Mouse (Mus musculus) adrenal gland, postnatal 36 days (tissue): ENCODE measurements around the gene Etv3. TPM values are rescaled to one million over a fixed set of nuclear protein-coding genes. Genes with fewer than 3 reads are reported as not detected.
"Not testable (repeated sequence)": the region's sequence is repeated elsewhere in the genome, so short reads cannot be mapped to it uniquely, and the experiment has no call there.

ENCODE experiments used
- DNase-seq, 2 experiments: peaks; one replicate each; pipeline ENCODE4 v3.0.0; 2021; ENCODE audit warnings: mixed read lengths in 1 of 2
- long read RNA-seq, 2 experiments: library from polyadenylated mRNA; stranded (forward); transcript quantifications; one replicate each; pipeline ENCODE4 v2.0.0; 2021; ENCODE audit warnings: borderline sequencing depth in 2 of 2
- total RNA-seq, 2 experiments: library from RNA; stranded (reverse); gene quantifications; 2 replicates each; pipeline ENCODE4 v1.2.3; 2021

Etv3 gene
- 10 to 100 TPM; 22.0 to 24.7 TPM for total RNA-seq
- long read RNA-seq, experiment 1, partial matches to known transcripts, result 1 of 4 reads
- long read RNA-seq, experiment 1, other reads (novel, unspliced or antisense), result 3 of 4 reads
- long read RNA-seq, experiment 2, full-length matches to known transcripts, result 1 of 3 reads
- long read RNA-seq, experiment 2, partial matches to known transcripts, result 0 of 3 reads
- long read RNA-seq, experiment 2, other reads (novel, unspliced or antisense), result 2 of 3 reads

DNA sequence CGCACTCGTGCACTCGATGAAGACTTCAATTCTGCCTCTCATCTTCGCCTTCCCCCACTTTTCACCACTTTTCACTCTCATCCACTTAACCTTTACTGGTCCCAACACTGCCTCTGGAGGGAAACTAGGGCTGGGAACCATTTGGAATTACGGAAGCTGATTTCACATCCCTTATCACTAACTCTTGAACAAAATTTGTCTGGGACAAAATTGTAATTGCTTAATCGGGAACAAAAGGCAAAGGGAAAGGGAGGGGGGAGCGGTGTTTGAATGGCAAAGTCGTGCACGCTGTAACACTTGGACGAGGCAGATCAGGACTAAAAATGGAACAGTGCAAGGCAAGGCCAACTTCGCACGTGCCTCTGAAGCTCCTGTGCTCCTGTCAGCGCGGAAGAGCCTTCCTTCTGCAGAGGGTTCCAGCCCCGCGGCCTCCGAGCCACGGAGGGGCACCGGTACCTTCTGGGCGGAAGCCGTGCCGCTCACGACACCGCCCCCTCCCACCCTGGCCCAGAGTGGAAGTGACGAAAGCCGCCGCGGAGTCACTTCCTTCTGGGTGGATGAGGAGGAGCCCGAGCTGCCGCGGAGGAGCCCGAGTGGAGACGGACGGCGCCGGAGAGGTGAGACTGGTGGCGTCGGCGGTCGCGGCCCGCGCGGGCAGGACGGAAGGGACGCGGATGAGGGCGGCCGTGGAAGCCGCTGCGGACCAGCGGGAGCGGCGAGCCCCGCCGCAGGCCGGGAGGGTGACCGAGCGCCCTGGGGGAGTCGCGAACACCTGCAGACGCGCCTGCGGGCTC, at the start of gene Etv3:
Gene Etv3 (plus strand): TSS at position 365 of the 794 bp plus-strand sequence.
- peak; percentile 93 to 95 for DNase-seq

GRCm38 (mm10) chr3:87477948-87478347, 47.3 kb upstream of the Etv3 start:
- DNase-seq, result not testable (repeated sequence)

DNA sequence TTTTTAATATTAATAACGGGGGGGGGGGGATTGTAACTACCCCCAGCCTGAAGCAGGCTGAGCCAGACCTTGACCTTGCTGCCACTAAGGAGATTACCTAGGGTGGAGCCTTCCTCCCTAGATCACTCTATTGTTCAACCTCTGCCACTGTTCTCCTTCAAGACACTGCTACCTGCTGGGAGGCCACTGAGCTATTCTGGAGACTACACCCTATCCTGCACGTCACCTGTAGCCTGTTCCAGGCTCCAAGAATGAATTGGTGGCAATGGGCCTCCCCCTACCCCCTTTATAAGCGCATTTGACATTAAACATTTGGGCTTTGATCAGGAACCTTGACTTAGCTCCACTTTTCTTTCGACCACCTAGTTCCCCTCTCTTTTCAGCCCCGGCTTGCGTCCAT, 46.6 kb upstream of the Etv3 start:
- DNase-seq, result not testable (repeated sequence)

DNA sequence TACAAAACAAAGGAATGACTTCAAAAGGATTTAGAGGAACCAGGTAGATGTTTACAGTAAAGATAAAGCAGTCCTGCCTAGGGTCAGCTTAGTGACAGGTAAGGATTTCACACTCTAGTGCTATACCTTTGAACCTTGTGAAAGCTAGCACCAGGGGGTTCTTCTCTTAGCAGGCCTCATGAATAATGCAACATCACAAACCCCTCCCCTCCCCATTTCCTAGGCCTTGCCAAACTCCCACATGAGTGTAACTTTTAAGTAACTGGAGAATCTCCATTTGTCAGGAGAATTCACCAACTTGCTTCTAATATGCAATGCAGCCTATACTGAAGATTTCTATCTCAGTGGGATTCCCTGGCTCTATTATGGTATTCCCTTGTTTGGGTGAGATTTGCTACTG, 46.0 kb upstream of the Etv3 start:
- DNase-seq, result not testable (repeated sequence)

GRCm38 (mm10) chr3:87487392-87487791, 37.8 kb upstream of the Etv3 start:
- no peak for DNase-seq

DNA sequence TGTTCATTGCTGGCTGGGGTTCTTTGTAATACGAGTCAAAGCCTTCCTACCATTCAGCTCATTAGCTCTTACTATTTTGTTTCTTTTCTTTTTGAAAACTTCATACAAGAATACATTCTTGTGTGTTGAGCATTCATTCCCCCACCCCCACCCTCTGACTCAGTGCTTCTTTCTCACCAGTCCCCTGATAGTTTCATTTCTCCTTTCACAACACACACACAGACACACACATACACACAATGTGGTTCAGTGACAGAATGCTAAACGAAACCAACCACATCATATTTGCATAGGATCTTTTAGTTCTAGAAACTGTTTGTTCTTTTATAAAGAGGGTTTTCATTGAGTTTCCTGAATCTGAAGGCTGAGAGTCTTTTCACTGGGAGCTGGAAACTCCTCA, 37.3 kb upstream of the Etv3 start:
- DNase-seq, result no peak

DNA sequence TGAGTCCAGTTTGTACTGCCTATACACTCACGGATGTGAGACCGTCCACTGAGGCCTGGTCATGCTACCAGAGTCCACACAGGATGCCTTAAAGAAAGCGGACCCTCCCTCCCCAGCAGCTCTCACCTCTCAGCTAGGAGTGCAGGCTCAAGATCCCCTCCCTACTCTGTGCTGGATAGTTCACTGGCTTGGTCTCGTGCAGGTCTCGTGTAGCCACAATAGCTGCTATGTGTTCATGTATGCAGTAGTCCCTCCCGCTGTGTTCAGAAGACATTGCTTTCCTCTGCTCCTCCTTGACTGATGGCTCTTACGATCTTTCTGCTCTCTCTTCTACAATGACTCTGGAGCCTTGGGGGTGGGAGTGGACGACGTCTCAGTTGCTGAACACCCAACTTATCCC, 26.9 kb upstream of the Etv3 start:
- DNase-seq, result no peak

- DNase-seq, result peak; percentile 66 to 71
Measured at GRCm38 (mm10) chr3:87499072-87499471, 26.1 kb upstream of the Etv3 start.

DNA sequence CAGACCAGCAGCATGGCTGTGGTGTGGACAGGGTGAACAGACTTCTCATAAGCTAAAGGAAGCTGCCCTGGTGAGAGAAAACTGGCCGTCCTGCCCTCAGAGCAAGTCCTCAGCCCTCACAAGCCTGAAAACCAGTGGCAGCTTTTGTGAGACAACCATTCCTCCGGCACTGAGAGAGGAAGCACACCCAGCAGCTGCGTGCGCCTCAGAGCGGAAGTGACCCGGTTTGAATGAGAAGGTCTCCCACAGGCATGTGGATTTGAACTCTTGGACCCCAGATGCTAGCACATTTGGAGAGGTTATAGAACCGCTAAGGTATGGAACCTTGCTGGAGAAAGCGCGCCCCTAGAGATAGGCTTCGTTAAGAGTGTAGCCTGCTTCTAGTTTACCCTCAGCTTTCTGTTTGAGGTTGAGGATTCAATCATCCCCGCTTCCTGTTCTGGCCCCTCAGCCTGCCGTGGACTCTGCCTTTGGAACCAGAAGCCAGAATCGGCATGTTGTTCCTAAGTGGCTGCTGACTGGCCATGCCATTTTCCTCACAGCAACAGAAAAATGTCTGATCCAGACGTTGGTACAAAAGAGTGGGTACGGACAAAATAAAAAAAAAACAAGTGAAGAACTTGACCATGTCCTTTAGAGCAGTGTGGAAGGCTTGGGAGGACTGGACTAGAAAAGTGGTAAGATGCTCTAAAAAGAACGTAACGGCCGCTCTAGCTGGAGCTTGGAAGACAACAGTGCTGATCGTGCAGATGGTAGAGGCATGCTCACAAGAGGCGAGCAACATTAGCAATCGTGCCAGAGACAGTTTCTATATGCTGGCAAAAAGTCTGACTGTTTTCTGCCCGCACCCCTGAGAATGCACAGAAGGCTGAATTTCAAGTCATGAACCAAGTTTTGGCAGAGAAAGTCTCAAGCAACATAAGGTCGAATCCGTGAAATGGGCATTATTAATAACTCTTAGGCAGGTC, 24.8 kb upstream of the Etv3 start:
- no peak for DNase-seq

GRCm38 (mm10) chr3:87501151-87501550, 24.1 kb upstream of the Etv3 start:
- DNase-seq, result no peak

DNA sequence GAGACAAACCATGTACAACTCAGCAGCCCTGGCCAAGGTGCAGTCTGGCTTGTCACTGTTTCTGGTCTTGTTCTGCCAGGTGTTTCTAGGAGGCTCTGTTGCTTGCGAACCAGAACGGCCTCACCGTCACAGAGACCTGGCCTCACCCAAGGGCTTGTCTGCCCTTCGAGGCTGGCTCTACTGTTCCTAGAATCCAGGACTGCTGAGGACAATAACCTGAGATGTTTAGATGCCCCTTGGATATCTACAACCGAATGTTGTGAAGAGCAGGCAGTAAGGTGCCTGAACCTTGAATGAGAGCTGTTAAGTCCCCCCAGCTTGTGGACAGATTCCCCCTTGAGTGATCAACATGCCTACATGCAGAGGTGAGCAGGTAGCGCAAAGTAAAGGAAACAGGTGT, 22.4 kb upstream of the Etv3 start:
- DNase-seq, result no peak

GRCm38 (mm10) chr3:87504330-87504729, 20.9 kb upstream of the Etv3 start:
- DNase-seq, result peak; percentile 24 to 47

DNA sequence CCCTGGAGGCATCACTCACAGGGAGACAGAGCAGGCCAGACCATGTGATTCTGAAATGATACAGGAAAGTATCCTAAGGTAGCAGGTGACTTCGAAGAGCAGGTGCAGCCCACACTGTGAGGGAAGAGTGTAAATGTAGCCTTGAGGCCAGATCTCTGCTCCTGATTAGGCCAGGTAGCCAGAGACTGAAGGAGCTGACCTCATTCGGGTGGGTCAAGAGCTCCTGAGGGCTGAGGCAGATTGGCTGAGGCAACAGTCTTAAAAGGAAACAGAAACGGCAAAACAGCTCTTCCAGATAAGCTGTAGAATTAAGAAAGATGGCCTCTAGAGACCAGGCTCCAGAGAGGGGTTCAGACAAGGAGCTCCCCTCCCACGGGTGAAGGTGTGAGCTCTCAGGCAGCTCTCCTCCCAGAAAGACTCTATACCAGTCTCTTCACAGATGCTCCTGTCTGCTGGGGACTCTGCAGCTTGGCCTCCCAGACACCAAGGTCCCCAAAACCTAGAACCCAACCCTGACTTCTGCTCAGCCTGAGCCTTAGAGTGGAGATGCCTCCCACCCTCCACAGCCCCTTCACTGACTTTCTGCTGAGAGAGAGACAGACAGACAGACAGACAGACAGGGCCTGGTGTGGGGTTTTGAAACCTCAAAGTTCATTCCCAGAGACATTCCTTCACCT, 20.3 kb upstream of the Etv3 start:
- no peak for DNase-seq

GRCm38 (mm10) chr3:87506456-87507416, 18.5 kb upstream of the Etv3 start:
- no peak for DNase-seq

GRCm38 (mm10) chr3:87508205-87508901, 16.9 kb upstream of the Etv3 start:
- DNase-seq, result peak; percentile 81 to 89

DNA sequence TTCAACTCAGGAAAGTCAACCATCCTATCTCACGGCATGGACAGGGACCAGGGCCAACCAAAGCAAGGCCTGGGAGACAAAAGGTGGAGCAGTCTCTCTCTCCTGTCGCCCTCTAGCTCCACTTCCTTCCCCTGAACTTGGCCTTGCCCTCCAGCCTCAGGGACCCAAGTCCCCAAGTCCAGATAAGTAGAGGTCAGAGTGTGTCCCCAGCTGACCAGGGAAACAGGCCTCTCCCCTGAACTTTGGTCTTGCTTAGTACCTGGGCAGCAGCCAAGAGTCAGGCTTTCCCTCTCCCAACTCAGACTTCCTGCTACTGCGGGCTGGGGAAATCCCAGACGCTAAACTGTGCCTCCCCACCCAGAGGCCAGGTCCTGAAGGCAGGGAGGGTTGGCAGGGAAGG, 16.1 kb upstream of the Etv3 start:
- peak; percentile 39 to 78 for DNase-seq

DNA sequence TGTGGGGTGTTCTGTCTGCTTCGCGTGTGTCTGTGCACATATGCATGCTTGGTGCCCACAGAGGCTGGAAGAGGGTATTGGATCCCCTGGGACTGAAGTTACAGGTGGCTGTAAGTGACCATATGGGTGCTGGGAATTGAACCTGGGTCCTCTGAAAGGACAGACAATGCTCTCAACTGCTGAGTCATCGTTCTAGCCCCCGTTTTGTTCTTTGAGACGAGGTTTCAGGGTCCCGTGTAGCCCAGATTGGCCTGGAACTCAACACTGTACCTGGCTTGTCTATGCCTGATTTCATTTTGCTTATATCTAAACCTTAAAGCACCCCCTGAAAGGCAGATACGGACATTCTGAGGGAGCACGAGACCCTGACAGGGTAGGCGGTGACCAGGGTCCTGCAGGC, 14.4 kb upstream of the Etv3 start:
- no peak for DNase-seq

DNA sequence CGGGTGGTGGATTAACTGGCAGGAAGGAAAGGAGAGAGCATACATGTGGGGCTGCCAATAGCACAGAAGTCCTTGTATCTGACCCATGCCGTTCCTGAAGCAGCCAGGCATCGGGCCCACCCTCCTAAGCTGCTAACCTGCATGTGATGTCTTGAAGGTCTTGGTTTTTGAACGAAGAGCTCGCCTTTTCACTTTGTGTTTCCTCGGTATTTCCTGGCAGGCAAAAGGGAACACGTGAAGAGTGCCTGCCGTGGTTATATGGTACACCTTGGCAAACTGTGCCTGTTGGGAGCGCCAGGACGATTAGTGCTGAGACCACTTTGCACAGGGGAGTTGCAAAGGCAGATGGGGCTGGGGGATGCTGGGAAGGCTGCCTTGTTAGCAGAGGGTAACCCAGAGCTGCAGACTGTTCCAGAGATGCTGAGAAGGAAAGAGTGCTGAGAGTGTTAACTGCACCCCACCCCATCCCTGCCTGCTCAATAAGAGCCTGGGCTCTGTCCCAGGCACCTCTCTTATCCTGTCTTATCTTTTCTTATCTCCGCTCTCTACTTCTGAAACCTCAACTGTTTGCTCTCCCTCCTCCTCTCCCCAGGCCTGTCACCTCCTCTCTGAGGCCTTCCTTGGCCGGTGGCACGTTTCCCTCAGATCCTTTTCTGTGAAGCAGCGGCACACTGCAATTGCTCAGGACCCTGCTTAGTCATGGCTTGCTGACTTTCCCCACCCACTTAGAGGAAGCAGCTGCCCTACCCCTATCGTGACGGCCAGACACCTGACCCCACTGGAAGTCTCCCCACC, 13.0 kb upstream of the Etv3 start:
- DNase-seq, result no peak

GRCm38 (mm10) chr3:87515567-87516081, 9.6 kb upstream of the Etv3 start:
- peak; percentile 14 to 53 for DNase-seq
